Mouse (Mus musculus): ENCODE data around the gene C1s1. TPM values are rescaled to one million over a fixed set of nuclear protein-coding genes. Genes with fewer than 3 reads are reported as not detected.
"Not testable (repeated sequence)": the region's sequence is repeated elsewhere in the genome, so short reads cannot be mapped to it uniquely, and the experiment has no call there.

The C1s1 gene
- total RNA-seq (2022): 10 to 100 TPM; 21.5 to 26.8 (median 24.0) TPM

GRCm38 (mm10) chr6:124542284-124542683, at the start of gene C1s1:
Gene C1s1, minus strand, starts transcription at chr6:124542359.
- peak; percentile 68 for DNase-seq (ENCODE audit: low spot score)

GRCm38 (mm10) chr6:124588771-124589170, 46.6 kb upstream of the C1s1 start:
- DNase-seq (ENCODE audit: low spot score): no peak

GRCm38 (mm10) chr6:124586266-124586665, 44.1 kb upstream of the C1s1 start:
- DNase-seq (ENCODE audit: low spot score): no peak

GRCm38 (mm10) chr6:124585761-124586160, 43.6 kb upstream of the C1s1 start:
- peak; percentile 6 for DNase-seq (ENCODE audit: low spot score)

- DNase-seq (ENCODE audit: low spot score): no peak
Measured at GRCm38 (mm10) chr6:124584935-124585334, 42.8 kb upstream of the C1s1 start.

GRCm38 (mm10) chr6:124582231-124582630, 40.1 kb upstream of the C1s1 start:
- no peak for DNase-seq (ENCODE audit: low spot score)

GRCm38 (mm10) chr6:124580155-124580554, 38.0 kb upstream of the C1s1 start:
- not testable (repeated sequence) for DNase-seq (ENCODE audit: low spot score)

- not testable (repeated sequence) for DNase-seq (ENCODE audit: low spot score)
Measured at GRCm38 (mm10) chr6:124575155-124575678, 33.1 kb upstream of the C1s1 start.

GRCm38 (mm10) chr6:124570026-124570425, 27.9 kb upstream of the C1s1 start, which contains the start of gene C1rb:
Gene C1rb, plus strand, starts transcription at chr6:124570294.
- DNase-seq (ENCODE audit: low spot score): peak; percentile 58

- DNase-seq (ENCODE audit: low spot score): not testable (repeated sequence)
Measured at GRCm38 (mm10) chr6:124561611-124562010, 19.5 kb upstream of the C1s1 start.

GRCm38 (mm10) chr6:124561156-124561555, 19.0 kb upstream of the C1s1 start:
- DNase-seq (ENCODE audit: low spot score): not testable (repeated sequence)

GRCm38 (mm10) chr6:124555956-124556355, 13.8 kb upstream of the C1s1 start:
- DNase-seq (ENCODE audit: low spot score): not testable (repeated sequence)

- no peak for DNase-seq (ENCODE audit: low spot score)
Measured at GRCm38 (mm10) chr6:124552766-124553165, 10.6 kb upstream of the C1s1 start.

- no peak for DNase-seq (ENCODE audit: low spot score)
Measured at GRCm38 (mm10) chr6:124549023-124549550, 6.9 kb upstream of the C1s1 start.

GRCm38 (mm10) chr6:124547979-124548378, 5.8 kb upstream of the C1s1 start:
- DNase-seq (ENCODE audit: low spot score): not testable (repeated sequence)

- DNase-seq (ENCODE audit: low spot score): no peak
Measured at GRCm38 (mm10) chr6:124545425-124545824, 3.3 kb upstream of the C1s1 start.

- peak; percentile 8 for DNase-seq (ENCODE audit: low spot score)
Measured at GRCm38 (mm10) chr6:124544466-124544865, 2.3 kb upstream of the C1s1 start.

GRCm38 (mm10) chr6:124541176-124541575, 983 bp downstream of the C1s1 start:
- not testable (repeated sequence) for DNase-seq (ENCODE audit: low spot score)

GRCm38 (mm10) chr6:124536125-124536829, 5.9 kb downstream of the C1s1 start:
- not testable (repeated sequence) for DNase-seq (ENCODE audit: low spot score)

- no peak for DNase-seq (ENCODE audit: low spot score)
Measured at GRCm38 (mm10) chr6:124531077-124531476, 11.1 kb downstream of the C1s1 start.

GRCm38 (mm10) chr6:124527881-124528280, 14.3 kb downstream of the C1s1 start:
- DNase-seq (ENCODE audit: low spot score): no peak

GRCm38 (mm10) chr6:124522082-124522481, 20.1 kb downstream of the C1s1 start:
- DNase-seq (ENCODE audit: low spot score): not testable (repeated sequence)

GRCm38 (mm10) chr6:124517733-124518132, 24.4 kb downstream of the C1s1 start:
- DNase-seq (ENCODE audit: low spot score): not testable (repeated sequence)
